Mouse (Mus musculus): ENCODE results near the gene Etfrf1. TPM values are rescaled to one million over a fixed set of nuclear protein-coding genes. Genes with fewer than 3 reads are reported as not detected.
A peak's percentile ranks its signal among the peaks of the same experiment; 100 is the strongest.

Etfrf1 gene
- polyA plus RNA-seq (2012; ENCODE audit: insufficient read depth, insufficient read length, low replicate concordance, missing spikeins): not detected in 2 replicates

- Histone ChIP-seq H3K4me1 (ENCODE audit: control insufficient read depth, insufficient read depth, low read length) (no peaks in the 10 kb centered on the region), H3K27ac (ENCODE audit: insufficient read depth, low read depth, low read length) (peak within 1 kb of the TSS; percentile 91), H3K4me3 (ENCODE audit: insufficient read depth, low read depth, low read length) (peak within 1 kb of the TSS; percentile 86)
- under 1% methylated on average over 36 of the region's 36 CpGs for WGBS
- peak; percentile 98 for TF ChIP-seq POLR2A (IDR thresholded peaks at IDR 0.05; ENCODE audit: insufficient read depth, low read depth, low read length)
- no peak for TF ChIP-seq CTCF (IDR thresholded peaks at IDR 0.05; ENCODE audit: insufficient read depth, low read depth, low read length)
Observed at GRCm38 (mm10) chr6:145210816-145211338, at the start of gene Etfrf1, which contains the start of gene Casc1. Gene Etfrf1 (plus strand): TSS chr6:145211134. Gene Casc1 (minus strand): TSS chr6:145211005.

GRCm38 (mm10) chr6:145171892-145172606 is 38.9 kb upstream of the Etfrf1 start:
- Histone ChIP-seq H3K4me1 (ENCODE audit: control insufficient read depth, insufficient read depth, low read length) (peaks cover 11% of the 10 kb centered on the region), H3K27ac (ENCODE audit: insufficient read depth, low read depth, low read length) (no peak overlapping the region), H3K4me3 (ENCODE audit: insufficient read depth, low read depth, low read length) (no peak overlapping the region)
- TF ChIP-seq CTCF (IDR thresholded peaks at IDR 0.05; ENCODE audit: insufficient read depth, low read depth, low read length) (no peak), POLR2A (IDR thresholded peaks at IDR 0.05; ENCODE audit: insufficient read depth, low read depth, low read length) (no peak)
- WGBS: 93% methylated on average over 14 of the region's 14 CpGs

GRCm38 (mm10) chr6:145173781-145174191 is 37.1 kb upstream of the Etfrf1 start:
- Histone ChIP-seq H3K27ac (ENCODE audit: insufficient read depth, low read depth, low read length) (no peak overlapping the region), H3K4me3 (ENCODE audit: insufficient read depth, low read depth, low read length) (no peak overlapping the region), H3K4me1 (ENCODE audit: control insufficient read depth, insufficient read depth, low read length) (peaks cover 11% of the 10 kb centered on the region)
- WGBS: 10% methylated on average over 11 of the region's 11 CpGs
- TF ChIP-seq POLR2A (IDR thresholded peaks at IDR 0.05; ENCODE audit: insufficient read depth, low read depth, low read length) (no peak), CTCF (IDR thresholded peaks at IDR 0.05; ENCODE audit: insufficient read depth, low read depth, low read length) (no peak)

GRCm38 (mm10) chr6:145175571-145175981 is 35.4 kb upstream of the Etfrf1 start:
- Histone ChIP-seq H3K4me3 (ENCODE audit: insufficient read depth, low read depth, low read length) (no peak overlapping the region), H3K4me1 (ENCODE audit: control insufficient read depth, insufficient read depth, low read length) (peaks cover 11% of the 10 kb centered on the region), H3K27ac (ENCODE audit: insufficient read depth, low read depth, low read length) (no peak overlapping the region)
- TF ChIP-seq CTCF (IDR thresholded peaks at IDR 0.05; ENCODE audit: insufficient read depth, low read depth, low read length) (no peak), POLR2A (IDR thresholded peaks at IDR 0.05; ENCODE audit: insufficient read depth, low read depth, low read length) (no peak)
- 42% methylated on average over 9 of the region's 9 CpGs for WGBS

- 75% methylated on average over 10 of the region's 10 CpGs for WGBS
- TF ChIP-seq POLR2A (IDR thresholded peaks at IDR 0.05; ENCODE audit: insufficient read depth, low read depth, low read length) (no peak), CTCF (IDR thresholded peaks at IDR 0.05; ENCODE audit: insufficient read depth, low read depth, low read length) (no peak)
- no peak overlapping the region for H3K27ac ChIP-seq (ENCODE audit: insufficient read depth, low read depth, low read length)
- H3K4me3 ChIP-seq (ENCODE audit: insufficient read depth, low read depth, low read length): no peak overlapping the region
- H3K4me1 ChIP-seq (ENCODE audit: control insufficient read depth, insufficient read depth, low read length): peaks cover 8% of the 10 kb centered on the region
Observed at GRCm38 (mm10) chr6:145176474-145176873, 34.5 kb upstream of the Etfrf1 start.

GRCm38 (mm10) chr6:145179665-145180064 is 31.3 kb upstream of the Etfrf1 start:
- TF ChIP-seq POLR2A (IDR thresholded peaks at IDR 0.05; ENCODE audit: insufficient read depth, low read depth, low read length): no peak
- no peak for TF ChIP-seq CTCF (IDR thresholded peaks at IDR 0.05; ENCODE audit: insufficient read depth, low read depth, low read length)
- no peaks in the 10 kb centered on the region for H3K4me1 ChIP-seq (ENCODE audit: control insufficient read depth, insufficient read depth, low read length)
- WGBS: 54% methylated on average over 6 of the region's 6 CpGs

GRCm38 (mm10) chr6:145182044-145182443 is 28.9 kb upstream of the Etfrf1 start:
- H3K4me3 ChIP-seq (ENCODE audit: insufficient read depth, low read depth, low read length): no peak overlapping the region
- 77% methylated on average over 8 of the region's 8 CpGs for WGBS
- TF ChIP-seq CTCF (IDR thresholded peaks at IDR 0.05; ENCODE audit: insufficient read depth, low read depth, low read length) (no peak), POLR2A (IDR thresholded peaks at IDR 0.05; ENCODE audit: insufficient read depth, low read depth, low read length) (no peak)
- no peak overlapping the region for H3K27ac ChIP-seq (ENCODE audit: insufficient read depth, low read depth, low read length)
- no peaks in the 10 kb centered on the region for H3K4me1 ChIP-seq (ENCODE audit: control insufficient read depth, insufficient read depth, low read length)

More at GRCm38 (mm10) chr6:145179665-145180064, 31.3 kb upstream of the Etfrf1 start:
- no peak overlapping the region for H3K4me3 ChIP-seq (ENCODE audit: insufficient read depth, low read depth, low read length)
- H3K27ac ChIP-seq (ENCODE audit: insufficient read depth, low read depth, low read length): no peak overlapping the region

GRCm38 (mm10) chr6:145186096-145186495 is 24.8 kb upstream of the Etfrf1 start:
- TF ChIP-seq CTCF (IDR thresholded peaks at IDR 0.05; ENCODE audit: insufficient read depth, low read depth, low read length): no peak
- no peak for TF ChIP-seq POLR2A (IDR thresholded peaks at IDR 0.05; ENCODE audit: insufficient read depth, low read depth, low read length)
- WGBS: 60% methylated on average over 1 of the region's 1 CpGs
- H3K4me1 ChIP-seq (ENCODE audit: control insufficient read depth, insufficient read depth, low read length): no peaks in the 10 kb centered on the region
- no peak overlapping the region for H3K27ac ChIP-seq (ENCODE audit: insufficient read depth, low read depth, low read length)
- no peak overlapping the region for H3K4me3 ChIP-seq (ENCODE audit: insufficient read depth, low read depth, low read length)

Data from olfactory bulb, adult 2 months (tissue).